Mouse (Mus musculus): ENCODE results near the gene Zfp710. TPM values are rescaled to one million over a fixed set of nuclear protein-coding genes. Genes with fewer than 3 reads are reported as not detected.

The Zfp710 gene
- polyA plus RNA-seq, 1 experiment from 2014 or later: 18.3 TPM

GRCm38 (mm10) chr7:80076961-80077716 is 52.5 kb downstream of the Zfp710 start:
- Histone ChIP-seq H3K27ac (peak overlapping the region; percentile 80), H3K4me1 (replicated peaks) (peaks cover 82% of the 10 kb centered on the region), H3K4me2 (no peak overlapping the region), H3K4me3 (no peak overlapping the region), H3K9ac (peak overlapping the region; percentile 39; the same call in 1 of the 2 replicates), H3K27me3 (no peaks in the 10 kb centered on the region), H3K36me3 (peaks cover 11% of the 10 kb centered on the region), H3K9me3 (no peaks in the 10 kb centered on the region)
- 60% methylated on average over 6 of the region's 6 CpGs for WGBS
- no peak for ATAC-seq (ENCODE audit: low FRiP score)

- no peaks in the 10 kb centered on the region for H3K9me3 ChIP-seq
- 65% methylated on average over 9 of the region's 9 CpGs for WGBS
- peaks cover 18% of the 10 kb centered on the region for H3K36me3 ChIP-seq
- H3K4me3 ChIP-seq: no peak overlapping the region
- H3K9ac ChIP-seq: no peak overlapping the region
- H3K4me1 ChIP-seq (replicated peaks): peaks cover 75% of the 10 kb centered on the region
- H3K27me3 ChIP-seq: no peaks in the 10 kb centered on the region
- 0 out of 2 replicates have a peak, but pooled peaks have one; percentile 8 for ATAC-seq (ENCODE audit: low FRiP score)
- H3K4me2 ChIP-seq: no peak overlapping the region
- H3K27ac ChIP-seq: peak overlapping the region; percentile 48; the same call in 1 of the 2 replicates
These were observed 53.2 kb downstream of the Zfp710 start for GRCm38 (mm10) chr7:80077801-80078200.

- Histone ChIP-seq H3K4me2 (no peak overlapping the region), H3K4me1 (replicated peaks) (peaks cover 66% of the 10 kb centered on the region), H3K36me3 (peaks cover 28% of the 10 kb centered on the region), H3K4me3 (no peak overlapping the region), H3K27ac (peak overlapping the region; percentile 69), H3K9ac (peak overlapping the region; percentile 43; the same call in 1 of the 2 replicates), H3K27me3 (no peaks in the 10 kb centered on the region), H3K9me3 (no peaks in the 10 kb centered on the region)
- WGBS: 48% methylated on average over 14 of the region's 14 CpGs
- no peak for ATAC-seq (ENCODE audit: low FRiP score)
These were observed 54.2 kb downstream of the Zfp710 start for GRCm38 (mm10) chr7:80078792-80079301.

- Histone ChIP-seq H3K9ac (no peak overlapping the region), H3K4me2 (no peak overlapping the region), H3K4me1 (replicated peaks) (peaks cover 43% of the 10 kb centered on the region), H3K9me3 (no peaks in the 10 kb centered on the region), H3K27me3 (no peaks in the 10 kb centered on the region), H3K36me3 (peaks cover 42% of the 10 kb centered on the region), H3K27ac (no peak overlapping the region), H3K4me3 (no peak overlapping the region)
- ATAC-seq (ENCODE audit: low FRiP score): no peak
- WGBS: 93% methylated on average over 42 of the region's 42 CpGs
These were observed 57.3 kb downstream of the Zfp710 start for GRCm38 (mm10) chr7:80081586-80082554.

- Histone ChIP-seq H3K27ac (peak overlapping the region; percentile 35), H3K9ac (no peak overlapping the region), H3K9me3 (no peaks in the 10 kb centered on the region), H3K36me3 (peaks cover 66% of the 10 kb centered on the region), H3K4me3 (no peak overlapping the region), H3K4me1 (replicated peaks) (peaks cover 19% of the 10 kb centered on the region), H3K27me3 (no peaks in the 10 kb centered on the region), H3K4me2 (no peak overlapping the region)
- peak; percentile 25; the same call in 1 of the 2 replicates for ATAC-seq (ENCODE audit: low FRiP score)
- WGBS: 57% methylated on average over 7 of the region's 7 CpGs
These were observed 59.9 kb downstream of the Zfp710 start for GRCm38 (mm10) chr7:80084484-80084931.

- Histone ChIP-seq H3K4me2 (no peak overlapping the region), H3K9me3 (no peaks in the 10 kb centered on the region), H3K36me3 (peaks cover 81% of the 10 kb centered on the region), H3K27ac (no peak overlapping the region), H3K9ac (no peak overlapping the region), H3K27me3 (no peaks in the 10 kb centered on the region), H3K4me3 (no peak overlapping the region), H3K4me1 (replicated peaks) (0 out of 2 replicates have a peak, but pooled peaks cover 7% of the 10 kb centered on the region)
- ATAC-seq (ENCODE audit: low FRiP score): no peak; the same call in 1 of the 2 replicates
- WGBS: 87% methylated on average over 33 of the region's 33 CpGs
These were observed 61.5 kb downstream of the Zfp710 start for GRCm38 (mm10) chr7:80085970-80086715.

GRCm38 (mm10) chr7:80088191-80088590 is 63.6 kb downstream of the Zfp710 start:
- H3K27ac ChIP-seq: no peak overlapping the region
- H3K4me3 ChIP-seq: no peak overlapping the region
- H3K9me3 ChIP-seq: no peaks in the 10 kb centered on the region
- no peak overlapping the region for H3K4me2 ChIP-seq
- no peak overlapping the region for H3K9ac ChIP-seq
- H3K27me3 ChIP-seq: no peaks in the 10 kb centered on the region
- no peak for ATAC-seq (ENCODE audit: low FRiP score)
- peaks cover 79% of the 10 kb centered on the region for H3K36me3 ChIP-seq
- H3K4me1 ChIP-seq (replicated peaks): peaks cover 16% of the 10 kb centered on the region
- 85% methylated on average over 9 of the region's 9 CpGs for WGBS

- 86% methylated on average over 18 of the region's 18 CpGs for WGBS
- peaks cover 13% of the 10 kb centered on the region for H3K4me1 ChIP-seq (replicated peaks)
- no peaks in the 10 kb centered on the region for H3K9me3 ChIP-seq
- H3K27ac ChIP-seq: no peak overlapping the region
- no peaks in the 10 kb centered on the region for H3K27me3 ChIP-seq
- H3K4me2 ChIP-seq: no peak overlapping the region
- no peak; the same call in 1 of the 2 replicates for ATAC-seq (ENCODE audit: low FRiP score)
- peaks cover 94% of the 10 kb centered on the region for H3K36me3 ChIP-seq
- peak overlapping the region; percentile 35; the same call in 1 of the 2 replicates for H3K9ac ChIP-seq
- no peak overlapping the region for H3K4me3 ChIP-seq
These were observed 65.8 kb downstream of the Zfp710 start for GRCm38 (mm10) chr7:80090191-80091003.

GRCm38 (mm10) chr7:80091004-80091865 is 66.6 kb downstream of the Zfp710 start:
- no peak for ATAC-seq (ENCODE audit: low FRiP score)
- peaks cover 96% of the 10 kb centered on the region for H3K36me3 ChIP-seq
- no peak overlapping the region for H3K4me3 ChIP-seq
- peaks cover 13% of the 10 kb centered on the region for H3K4me1 ChIP-seq (replicated peaks)
- no peak overlapping the region for H3K9ac ChIP-seq
- 0 out of 2 replicates have a peak overlapping the region, but pooled peaks have one; percentile 12 for H3K27ac ChIP-seq
- no peaks in the 10 kb centered on the region for H3K9me3 ChIP-seq
- H3K27me3 ChIP-seq: no peaks in the 10 kb centered on the region
- 65% methylated on average over 13 of the region's 13 CpGs for WGBS
- H3K4me2 ChIP-seq: no peak overlapping the region

- Histone ChIP-seq H3K4me1 (replicated peaks) (peaks cover 13% of the 10 kb centered on the region), H3K9me3 (no peaks in the 10 kb centered on the region), H3K36me3 (peaks cover 96% of the 10 kb centered on the region), H3K27ac (0 out of 2 replicates have a peak overlapping the region, but pooled peaks have one; percentile 18), H3K4me3 (no peak overlapping the region), H3K27me3 (no peaks in the 10 kb centered on the region), H3K9ac (no peak overlapping the region), H3K4me2 (no peak overlapping the region)
- ATAC-seq (ENCODE audit: low FRiP score): no peak
- WGBS: 81% methylated on average over 4 of the region's 4 CpGs
These were observed 67.2 kb downstream of the Zfp710 start for GRCm38 (mm10) chr7:80091866-80092210.

Measured in hindbrain, embryonic 13.5 days (tissue).